Mouse (Mus musculus) left cerebral cortex, adult 2 months (tissue): Measurements from ENCODE around the gene Ntrk3. TPM values are rescaled to one million over a fixed set of nuclear protein-coding genes. Genes with fewer than 3 reads are reported as not detected.

Experiments used
- DNase-seq, 2 experiments: peaks; one replicate each; pipeline ENCODE4 v3.0.0; 2021 to 2022; ENCODE audit warnings: low spot score in 2 of 2, mixed read lengths in 1 of 2; ENCODE audit errors: extremely low spot score in 1 of 2
- H3K27ac ChIP-seq: fragments of 200-600 bp; 2 replicates; pipeline ENCODE4 v1.8.1; 2022
- H3K4me3 ChIP-seq: fragments of 200-600 bp; 2 replicates; pipeline ENCODE4 v1.8.1; 2022
- CTCF ChIP-seq: fragments of 200-600 bp; IDR thresholded peaks from 2 replicates; pipeline ENCODE4 v1.8.1; 2022; ENCODE audit warnings: antibody characterized with exemption, mild to moderate bottlenecking, moderate library complexity
- intact Hi-C: fragments of 180-260 bp; cut with DNase I; formaldehyde crosslinking; loops from one replicate; pipeline ENCODE4 v1.15.1; 2025
- total RNA-seq, 2 experiments: library from RNA; stranded (reverse); gene quantifications; 2 replicates each; pipeline ENCODE4 v1.2.3; 2021

The Ntrk3 gene
- total RNA-seq, 2 experiments from 2014 or later: 173 to 179 TPM

DNA sequence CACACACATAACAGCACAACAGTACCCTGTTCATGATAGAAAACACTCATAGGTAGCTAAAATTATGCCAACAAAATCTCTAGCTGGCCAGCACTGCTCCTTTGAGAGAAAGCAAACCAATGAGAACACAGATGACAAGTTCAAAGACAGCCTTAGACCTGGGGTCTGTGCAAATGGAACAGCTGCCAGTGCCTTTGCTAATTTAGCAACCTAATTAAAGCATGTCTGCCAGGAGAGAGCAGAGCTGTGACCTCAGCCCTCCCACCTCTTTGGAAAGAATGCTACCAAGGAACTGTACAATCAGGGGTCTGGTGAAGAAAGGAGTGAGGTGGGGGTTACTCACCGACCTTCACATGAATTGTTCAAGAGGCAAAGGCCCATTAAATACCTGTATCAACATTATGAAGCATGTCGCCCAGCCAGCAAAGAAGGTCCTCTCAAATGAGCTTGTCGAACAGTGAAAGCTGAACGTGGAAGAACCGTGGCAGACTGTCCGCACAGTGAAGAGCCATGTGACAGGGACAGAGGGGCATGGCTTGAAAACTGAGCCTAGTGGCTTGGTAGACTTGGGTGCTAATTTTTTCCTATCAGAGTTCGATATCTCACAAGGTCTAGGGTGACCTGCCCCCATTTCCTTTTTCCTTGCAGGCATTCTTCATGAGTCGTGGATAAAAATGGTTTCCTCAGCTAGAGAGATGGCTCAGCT, 476.2 kb downstream of the Ntrk3 start:
- TF ChIP-seq CTCF: no peak
- H3K27ac ChIP-seq: no peak overlapping the region
- no peak for DNase-seq
- intact Hi-C loops: no loop called here
- H3K4me3 ChIP-seq: no peak overlapping the region

DNA sequence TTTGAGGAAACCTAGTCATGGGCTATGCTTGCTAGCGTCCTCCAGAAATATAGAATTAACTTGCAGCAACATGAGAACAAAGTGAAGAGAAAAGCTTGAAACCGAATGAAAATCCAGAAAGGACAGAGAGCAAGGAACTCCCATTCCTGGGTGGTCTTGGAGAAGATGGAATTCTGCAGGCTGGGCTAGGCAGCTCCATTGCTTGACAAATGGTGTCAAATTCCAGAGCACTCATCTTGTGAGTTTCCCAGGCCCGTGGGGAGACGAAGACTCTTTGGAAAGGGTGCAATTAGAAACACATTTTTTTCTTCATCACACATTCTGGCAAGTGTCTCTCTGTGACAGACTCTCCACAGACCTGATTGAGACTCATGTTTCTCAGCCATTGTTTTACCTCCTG, 479.7 kb downstream of the Ntrk3 start:
- H3K4me3 ChIP-seq: no peak overlapping the region
- no peak for DNase-seq
- intact Hi-C loops: no loop called here

DNA sequence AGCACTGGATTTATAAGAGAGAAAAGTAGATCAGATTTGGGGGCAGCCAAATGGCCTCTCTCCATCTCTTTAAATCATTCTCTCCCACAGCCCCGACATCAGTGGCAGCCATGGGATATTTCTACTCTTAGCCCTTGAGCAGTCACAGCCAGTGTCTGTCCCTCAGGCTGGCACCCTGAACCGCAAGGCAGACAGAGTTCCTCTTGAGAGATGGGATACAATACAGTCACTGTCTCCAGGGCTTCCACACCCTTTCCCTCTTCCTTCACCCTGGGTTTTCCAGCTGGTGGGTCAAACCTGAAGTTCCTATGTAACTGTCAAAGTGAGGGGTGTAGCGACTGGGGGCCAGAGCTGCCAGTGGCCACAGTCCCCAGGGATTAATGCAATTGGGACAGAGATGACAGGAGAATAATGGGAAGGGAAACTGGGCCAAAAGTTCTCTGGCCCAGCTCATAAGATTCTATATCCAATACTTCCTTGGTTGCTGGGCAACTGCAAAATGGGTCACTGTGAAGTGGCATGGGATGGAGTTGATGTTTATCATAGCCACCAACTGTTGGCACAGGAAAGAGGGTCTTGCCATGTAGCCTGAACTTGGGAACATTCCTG, 483.9 kb downstream of the Ntrk3 start:
- no peak for DNase-seq
- Histone ChIP-seq H3K27ac (no peak overlapping the region), H3K4me3 (no peak overlapping the region)
- TF ChIP-seq CTCF: no peak
- intact Hi-C loops: no loop called here

More for the DNA sequence above, 479.7 kb downstream of the Ntrk3 start:
- no peak for TF ChIP-seq CTCF
- H3K27ac ChIP-seq: no peak overlapping the region

DNA sequence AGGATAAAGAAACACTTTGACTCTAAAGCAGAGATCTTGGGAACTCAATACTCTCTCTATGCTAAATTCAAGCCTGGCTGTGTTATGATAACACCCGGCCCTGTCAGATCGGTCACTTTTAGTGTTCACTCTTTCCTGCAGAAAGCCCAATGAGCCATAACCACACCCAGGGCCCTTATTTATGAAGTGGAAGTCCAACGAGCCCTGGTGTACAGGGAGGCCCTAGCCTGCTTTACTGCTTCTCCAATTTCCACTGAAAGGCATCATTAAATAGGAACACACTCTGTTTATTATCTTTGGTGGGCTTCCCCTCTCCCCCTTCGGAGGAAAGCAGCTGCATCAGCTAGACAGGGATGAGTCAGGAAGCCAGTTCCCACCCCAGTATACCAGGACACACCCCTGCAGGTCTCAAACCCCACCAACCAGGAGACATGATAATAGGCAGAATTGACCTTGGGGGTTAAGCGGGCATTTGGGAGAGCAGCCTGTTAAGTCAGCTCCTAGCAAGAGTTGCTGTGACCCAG, 489.6 kb downstream of the Ntrk3 start:
- Histone ChIP-seq H3K27ac (no peak overlapping the region), H3K4me3 (no peak overlapping the region)
- intact Hi-C loops: no loop called here
- no peak for DNase-seq
- TF ChIP-seq CTCF: no peak

DNA sequence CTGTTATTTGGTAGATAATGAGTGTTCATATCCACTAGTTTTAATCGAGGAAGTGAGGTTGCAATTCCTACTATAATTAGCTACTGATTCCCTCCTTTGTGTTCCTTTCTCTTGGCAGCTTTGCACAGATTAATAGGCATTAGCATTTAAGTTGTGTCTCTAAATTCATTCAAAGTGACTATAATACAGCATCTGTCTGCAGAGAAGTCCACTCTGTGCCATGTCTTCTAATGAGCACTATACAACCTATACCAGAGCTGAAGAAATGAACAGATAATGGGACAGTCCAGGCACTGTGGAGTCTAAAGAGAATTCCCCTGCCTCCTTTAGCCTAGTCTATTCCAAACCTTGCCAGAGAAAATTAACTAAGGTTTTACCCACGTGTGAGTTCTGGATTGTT, 498.8 kb downstream of the Ntrk3 start:
- no peak for TF ChIP-seq CTCF
- no peak for DNase-seq
- Histone ChIP-seq H3K27ac (no peak overlapping the region), H3K4me3 (no peak overlapping the region)
- intact Hi-C loops: no loop called here

DNA sequence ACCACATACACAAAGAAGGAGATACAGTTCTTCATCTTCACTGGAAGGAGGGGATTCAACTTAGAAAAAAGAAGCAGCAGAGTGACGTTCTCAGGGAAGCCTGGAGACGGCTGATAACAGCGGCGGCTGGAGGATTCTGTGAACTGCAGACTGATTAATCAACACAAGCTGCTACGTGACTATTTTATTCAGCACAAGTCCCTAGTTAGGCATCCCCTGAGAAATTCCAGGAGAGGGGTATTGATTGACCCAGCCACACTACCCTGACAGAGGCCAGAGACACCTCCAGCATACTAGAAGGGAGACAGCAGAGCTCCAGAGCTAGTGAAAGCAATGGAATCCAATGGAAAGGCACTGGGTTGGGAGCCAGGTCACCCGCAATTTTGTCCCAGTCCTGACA, 516.1 kb downstream of the Ntrk3 start:
- Histone ChIP-seq H3K27ac (no peak overlapping the region), H3K4me3 (no peak overlapping the region)
- intact Hi-C loops: no loop called here
- no peak for DNase-seq
- TF ChIP-seq CTCF: no peak

DNA sequence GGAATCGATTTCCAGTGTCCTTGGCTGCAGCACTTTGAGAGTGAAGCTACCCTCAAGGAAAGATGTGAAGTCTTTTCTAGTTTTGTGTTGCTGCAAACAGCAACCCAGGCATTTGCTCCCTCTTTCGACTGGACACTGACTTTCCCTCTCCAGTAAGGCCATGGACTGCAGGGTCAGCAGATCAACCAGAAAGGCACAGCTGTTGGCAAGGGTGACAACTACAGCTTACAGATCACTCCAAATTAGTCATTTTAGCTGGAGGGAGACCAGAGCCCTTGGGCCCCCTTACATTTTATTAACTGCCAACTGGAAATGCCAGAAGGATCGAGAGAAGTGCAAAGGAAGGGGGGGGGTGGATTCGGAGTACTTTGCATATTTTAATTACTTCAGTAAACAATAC, 516.9 kb downstream of the Ntrk3 start:
- TF ChIP-seq CTCF: no peak
- intact Hi-C loops: no loop called here
- Histone ChIP-seq H3K27ac (no peak overlapping the region), H3K4me3 (no peak overlapping the region)
- DNase-seq: no peak

DNA sequence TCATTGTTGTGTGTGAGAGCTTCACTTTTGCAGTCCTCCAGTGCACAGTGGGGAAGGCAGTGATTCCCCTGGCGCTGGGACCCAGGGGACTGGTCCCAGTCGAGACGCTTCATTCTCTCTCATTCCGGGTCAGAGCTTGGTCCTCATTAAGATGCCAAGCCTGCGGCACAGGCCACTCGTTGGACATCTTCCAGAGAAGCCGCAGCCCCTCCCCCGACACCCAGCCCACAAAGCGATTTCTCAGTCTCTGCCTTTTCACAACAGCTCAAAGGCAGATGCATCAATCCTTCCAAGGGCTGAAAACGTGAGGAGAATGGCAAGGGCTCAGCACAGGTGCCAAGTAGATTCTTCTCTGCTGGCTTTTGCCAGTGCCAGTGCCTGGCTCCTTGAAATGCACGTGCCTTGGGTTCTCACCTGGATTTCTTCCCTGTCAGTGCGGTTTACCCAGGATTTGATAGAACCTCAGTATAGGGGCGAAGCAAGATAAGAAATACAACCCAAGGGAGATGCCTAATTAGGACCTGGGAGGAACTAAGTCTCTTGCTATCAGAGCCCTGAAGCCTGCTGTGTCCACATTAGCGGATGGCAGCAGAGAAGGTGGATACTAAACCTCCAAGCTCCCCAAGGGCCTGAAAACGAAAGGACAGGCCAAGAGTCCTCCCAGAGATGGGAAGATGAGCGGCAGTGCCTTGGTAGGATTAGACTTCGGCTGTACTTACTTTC, 546.7 kb downstream of the Ntrk3 start:
- intact Hi-C loops: no loop called here
- Histone ChIP-seq H3K27ac (no peak overlapping the region), H3K4me3 (no peak overlapping the region)
- peak; percentile 23 to 52 for DNase-seq
- TF ChIP-seq CTCF: no peak

DNA sequence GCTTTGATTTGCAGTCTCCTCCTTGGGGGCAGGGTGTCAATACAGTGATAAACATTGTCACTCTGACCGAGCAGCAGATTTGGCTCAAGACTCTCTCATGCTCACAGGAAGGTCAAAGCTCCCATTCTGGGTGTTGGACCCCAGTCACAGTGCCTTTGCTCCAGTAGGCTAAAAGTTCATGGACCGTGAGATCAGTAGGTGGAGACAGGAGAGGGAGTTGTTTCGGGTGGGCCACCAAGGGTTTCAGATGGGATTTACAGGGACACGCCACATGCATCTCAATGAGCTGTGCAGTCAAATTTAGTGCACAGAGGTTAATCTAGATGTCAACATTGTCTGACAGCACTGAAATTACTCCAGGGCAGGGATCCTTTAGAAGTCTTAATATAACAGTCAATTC, 552.2 kb downstream of the Ntrk3 start:
- no peak for TF ChIP-seq CTCF
- no peak overlapping the region for H3K4me3 ChIP-seq
- intact Hi-C loops: no loop called here
- DNase-seq: no peak
- no peak overlapping the region for H3K27ac ChIP-seq

DNA sequence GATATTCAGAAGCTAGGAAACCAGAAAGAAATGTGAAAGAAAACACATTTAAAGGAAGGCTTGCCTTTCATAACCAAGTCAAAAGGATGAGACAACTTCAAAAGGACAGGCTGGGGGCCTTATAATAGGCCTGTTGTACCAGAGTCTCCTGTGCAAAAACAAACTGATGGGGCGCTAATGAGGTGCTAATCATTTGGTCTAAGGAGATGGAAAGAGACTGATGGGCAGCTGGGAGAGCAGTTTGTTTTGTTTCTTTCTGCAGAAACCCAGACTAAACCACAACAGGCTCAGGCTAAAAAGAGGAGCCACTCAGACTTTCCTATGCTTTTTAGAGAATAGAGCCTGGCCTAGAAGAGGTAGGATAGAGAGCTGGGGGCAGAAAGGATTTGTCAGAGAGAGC, 554.4 kb downstream of the Ntrk3 start:
- no peak for DNase-seq
- H3K4me3 ChIP-seq: no peak overlapping the region
- intact Hi-C loops: no loop called here
- no peak for TF ChIP-seq CTCF
- no peak overlapping the region for H3K27ac ChIP-seq

DNA sequence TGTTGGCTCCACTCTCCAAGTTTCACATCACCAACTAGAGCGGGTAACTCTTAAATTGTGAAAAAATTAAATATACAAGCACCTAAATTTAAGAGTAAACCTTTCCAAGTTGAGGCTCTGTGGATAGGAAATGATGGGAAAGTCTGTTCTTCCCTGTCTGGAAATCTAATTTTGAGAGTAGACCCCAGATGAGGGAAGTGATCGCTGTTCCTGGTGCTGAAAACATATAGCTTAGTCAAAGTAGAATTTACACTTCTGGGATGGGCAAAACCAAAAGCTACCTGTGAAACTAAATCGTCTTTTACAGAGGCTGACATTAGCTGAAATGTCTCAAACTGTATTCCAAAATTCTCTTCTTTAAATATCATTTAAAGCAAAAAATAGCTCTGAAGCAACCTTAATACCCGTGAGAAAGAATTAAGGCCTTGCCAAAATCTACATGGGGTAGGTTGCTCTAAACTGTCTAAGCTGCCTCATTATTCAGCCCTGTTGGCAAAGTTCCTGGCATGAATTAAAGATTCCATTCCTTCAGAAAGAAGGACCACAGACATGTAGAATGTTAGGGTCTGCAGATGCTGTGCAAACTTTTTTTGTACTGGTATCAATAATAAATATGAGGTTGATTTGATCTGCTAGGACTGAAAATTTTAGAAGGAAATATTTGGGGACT, 557.7 kb downstream of the Ntrk3 start:
- H3K27ac ChIP-seq: no peak overlapping the region
- no peak for TF ChIP-seq CTCF
- DNase-seq: no peak
- intact Hi-C loops: no loop called here
- no peak overlapping the region for H3K4me3 ChIP-seq
